Mouse (Mus musculus): ENCODE results near the gene Hoxa7. TPM values are rescaled to one million over a fixed set of nuclear protein-coding genes. Genes with fewer than 3 reads are reported as not detected.

Hoxa7 gene
- 0.65 and 1.4 TPM in 2 replicates for polyA plus RNA-seq (2011; ENCODE audit: insufficient read depth, insufficient read length, low read depth, missing spikeins)

DNA sequence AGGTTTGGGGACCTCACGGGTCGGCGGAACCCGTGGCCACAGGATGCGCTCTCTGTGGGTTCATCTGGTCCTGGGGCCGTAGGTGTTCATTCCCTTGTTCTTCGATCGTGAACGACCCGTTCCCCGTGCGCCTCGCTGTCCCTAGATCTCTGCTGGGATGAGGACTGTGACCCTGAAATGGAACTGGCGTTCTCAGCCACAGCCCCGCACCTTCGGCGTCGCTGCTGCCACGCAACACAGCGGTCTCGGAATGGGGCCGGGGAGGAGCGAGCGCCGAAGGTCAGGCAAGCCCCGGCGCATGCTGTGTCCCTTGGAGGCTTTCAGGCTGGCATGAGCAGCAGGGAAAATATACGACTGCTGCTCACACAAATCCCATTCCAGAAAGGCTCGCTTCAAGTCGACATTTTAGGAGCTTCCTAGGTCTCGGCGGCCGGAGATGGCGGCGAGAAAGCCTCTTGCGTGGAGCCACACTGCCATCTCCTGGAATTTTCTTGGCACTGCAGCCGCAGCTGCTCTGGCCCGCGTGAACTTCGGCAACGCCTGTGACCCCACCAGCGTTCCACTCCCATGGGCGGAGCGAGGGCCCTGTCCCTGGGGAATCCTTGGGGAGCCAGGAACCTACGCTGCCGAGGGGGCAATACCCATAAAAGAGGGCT is at the start of gene Hoxa7:
TSS of gene Hoxa7 (minus strand) at position 518 of the 656 bp plus-strand sequence.
- Histone ChIP-seq H3K4me1 (ENCODE audit: control insufficient read depth, insufficient read depth, low read length) (no peaks in the 10 kb centered on the region), H3K9me3 (replicated peaks; ENCODE audit: control insufficient read depth, insufficient read depth, low read length, poor library complexity, severe bottlenecking) (no peaks in the 10 kb centered on the region), H3K27me3 (ENCODE audit: control insufficient read depth, insufficient read depth, low read length, poor library complexity, severe bottlenecking) (peaks cover 61% of the 10 kb centered on the region), H3K36me3 (ENCODE audit: control insufficient read depth, insufficient read depth, low read length, poor library complexity, severe bottlenecking) (no peaks in the 10 kb centered on the region), H3K4me3 (ENCODE audit: low read depth, low read length) (peak within 1 kb of the TSS; percentile 72), H3K27ac (ENCODE audit: insufficient read depth, low read length) (no peak within 1 kb of the TSS), H3K9ac (ENCODE audit: low read depth, poor library complexity, severe bottlenecking) (peak within 1 kb of the TSS; percentile 23)
- TF ChIP-seq EP300 (IDR thresholded peaks at IDR 0.05; ENCODE audit: insufficient read depth, low read depth, low read length) (no peak), CTCF (IDR thresholded peaks at IDR 0.05; ENCODE audit: low read depth, low read length) (peak; percentile 86)

DNA sequence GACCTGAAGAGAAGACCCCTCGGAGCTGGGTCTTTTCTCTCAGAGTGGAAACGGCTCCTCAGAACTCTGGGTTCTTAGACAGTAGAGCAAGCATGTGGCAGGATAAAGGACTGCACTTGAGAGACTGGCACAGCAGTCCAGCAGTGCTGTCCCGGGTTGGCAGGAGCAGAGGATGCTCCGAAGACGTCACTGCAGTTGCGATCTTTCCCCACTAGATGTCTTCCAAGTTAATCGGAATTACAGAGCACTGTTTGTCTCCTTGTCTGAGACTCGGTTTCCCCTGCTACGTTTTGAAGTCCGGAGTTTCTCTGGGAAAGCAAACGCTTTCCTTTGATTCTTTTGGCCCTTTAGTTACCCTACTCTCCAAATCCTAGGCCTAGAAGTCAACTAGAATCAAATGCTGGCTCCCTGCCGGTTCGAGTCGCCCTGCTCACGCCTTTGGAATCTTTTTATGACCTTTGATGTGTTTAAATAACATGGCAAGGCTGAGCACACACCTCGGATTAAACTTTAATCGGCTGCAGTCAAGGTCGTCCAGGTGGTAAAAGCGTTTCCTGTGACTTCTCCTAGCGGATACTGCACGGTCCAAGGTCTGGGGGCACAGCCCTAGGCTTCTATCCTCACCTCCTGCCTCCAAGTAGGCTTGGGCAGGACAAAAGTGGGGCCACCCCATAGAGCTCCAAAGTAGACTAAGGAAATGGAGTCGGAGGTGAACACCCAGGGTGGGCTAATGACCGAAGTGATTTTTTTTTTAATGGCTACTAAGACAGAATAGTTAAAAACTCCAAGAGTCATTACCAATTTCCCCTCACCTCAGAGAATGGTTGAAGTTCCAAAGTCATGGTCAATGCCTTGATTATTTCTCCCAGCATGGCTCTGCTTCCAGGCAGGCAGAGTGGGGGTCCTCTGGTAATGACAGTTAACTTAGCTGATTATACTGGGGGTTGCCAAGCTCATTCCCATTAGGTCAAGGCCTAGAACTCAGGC is 49.1 kb upstream of the Hoxa7 start:
- Histone ChIP-seq H3K36me3 (ENCODE audit: control insufficient read depth, insufficient read depth, low read length, poor library complexity, severe bottlenecking) (no peaks in the 10 kb centered on the region), H3K9ac (ENCODE audit: low read depth, poor library complexity, severe bottlenecking) (no peak overlapping the region), H3K27me3 (ENCODE audit: control insufficient read depth, insufficient read depth, low read length, poor library complexity, severe bottlenecking) (peaks cover 24% of the 10 kb centered on the region), H3K27ac (ENCODE audit: insufficient read depth, low read length) (no peak overlapping the region), H3K4me3 (ENCODE audit: low read depth, low read length) (no peak overlapping the region), H3K9me3 (replicated peaks; ENCODE audit: control insufficient read depth, insufficient read depth, low read length, poor library complexity, severe bottlenecking) (no peaks in the 10 kb centered on the region), H3K4me1 (ENCODE audit: control insufficient read depth, insufficient read depth, low read length) (no peaks in the 10 kb centered on the region)
- TF ChIP-seq CTCF (IDR thresholded peaks at IDR 0.05; ENCODE audit: low read depth, low read length) (peak; percentile 53), POLR2A (IDR thresholded peaks at IDR 0.05; ENCODE audit: insufficient read depth, low read length) (no peak)

DNA sequence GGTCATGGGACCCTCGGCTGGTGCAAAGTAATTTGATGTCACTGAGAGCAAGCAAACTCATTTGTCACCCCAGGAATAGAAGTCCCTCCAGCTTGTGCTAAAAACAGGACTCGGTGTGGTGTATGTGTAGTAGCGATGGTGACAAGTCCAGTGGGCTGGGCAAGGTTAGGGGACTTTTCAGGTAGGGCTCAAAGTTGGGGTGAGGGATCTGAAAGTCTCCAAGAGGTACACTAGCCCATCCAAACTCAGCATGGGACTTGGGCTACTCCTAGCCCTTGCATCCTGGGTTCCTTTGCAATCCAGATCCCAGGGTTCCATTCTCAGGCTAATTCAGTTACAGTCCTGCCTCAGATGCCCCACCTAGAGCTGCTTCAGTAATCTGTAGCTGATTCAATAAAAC is 47.1 kb upstream of the Hoxa7 start:
- no peaks in the 10 kb centered on the region for H3K4me1 ChIP-seq (ENCODE audit: control insufficient read depth, insufficient read depth, low read length)
- no peak overlapping the region for H3K9ac ChIP-seq (ENCODE audit: low read depth, poor library complexity, severe bottlenecking)
- peaks cover 24% of the 10 kb centered on the region for H3K27me3 ChIP-seq (ENCODE audit: control insufficient read depth, insufficient read depth, low read length, poor library complexity, severe bottlenecking)
- no peak overlapping the region for H3K27ac ChIP-seq (ENCODE audit: insufficient read depth, low read length)
- no peaks in the 10 kb centered on the region for H3K9me3 ChIP-seq (replicated peaks; ENCODE audit: control insufficient read depth, insufficient read depth, low read length, poor library complexity, severe bottlenecking)
- H3K36me3 ChIP-seq (ENCODE audit: control insufficient read depth, insufficient read depth, low read length, poor library complexity, severe bottlenecking): no peaks in the 10 kb centered on the region
- no peak overlapping the region for H3K4me3 ChIP-seq (ENCODE audit: low read depth, low read length)
- TF ChIP-seq EP300 (IDR thresholded peaks at IDR 0.05; ENCODE audit: insufficient read depth, low read depth, low read length) (no peak), CTCF (IDR thresholded peaks at IDR 0.05; ENCODE audit: low read depth, low read length) (no peak), POLR2A (IDR thresholded peaks at IDR 0.05; ENCODE audit: insufficient read depth, low read length) (no peak)

GRCm38 (mm10) chr6:52268341-52268740 is 46.7 kb upstream of the Hoxa7 start:
- Histone ChIP-seq H3K4me3 (ENCODE audit: low read depth, low read length) (no peak overlapping the region), H3K9me3 (replicated peaks; ENCODE audit: control insufficient read depth, insufficient read depth, low read length, poor library complexity, severe bottlenecking) (no peaks in the 10 kb centered on the region), H3K9ac (ENCODE audit: low read depth, poor library complexity, severe bottlenecking) (no peak overlapping the region), H3K4me1 (ENCODE audit: control insufficient read depth, insufficient read depth, low read length) (no peaks in the 10 kb centered on the region), H3K36me3 (ENCODE audit: control insufficient read depth, insufficient read depth, low read length, poor library complexity, severe bottlenecking) (no peaks in the 10 kb centered on the region), H3K27ac (ENCODE audit: insufficient read depth, low read length) (no peak overlapping the region), H3K27me3 (ENCODE audit: control insufficient read depth, insufficient read depth, low read length, poor library complexity, severe bottlenecking) (peaks cover 26% of the 10 kb centered on the region)
- TF ChIP-seq CTCF (IDR thresholded peaks at IDR 0.05; ENCODE audit: low read depth, low read length): no peak

DNA sequence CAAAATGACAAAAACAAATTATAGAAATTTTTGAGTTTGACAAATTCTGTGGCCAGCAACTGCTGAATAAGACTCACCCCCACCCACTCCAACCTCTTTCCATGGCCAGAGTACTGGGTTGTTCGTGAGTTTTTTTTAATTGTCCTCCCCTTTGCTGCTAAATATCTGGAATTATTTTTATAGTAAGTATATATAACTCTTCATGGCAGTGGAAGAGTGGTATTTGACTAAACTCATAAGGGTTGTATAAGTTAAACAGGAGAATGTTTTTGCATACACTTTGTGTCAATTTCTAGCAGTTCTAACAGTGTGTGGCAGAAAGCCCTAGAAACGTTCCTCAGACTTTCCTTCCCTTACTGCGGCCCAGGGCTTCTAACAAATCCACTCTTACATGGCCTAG is 46.0 kb upstream of the Hoxa7 start:
- TF ChIP-seq CTCF (IDR thresholded peaks at IDR 0.05; ENCODE audit: low read depth, low read length): no peak
- no peak for TF ChIP-seq POLR2A (IDR thresholded peaks at IDR 0.05; ENCODE audit: insufficient read depth, low read length)
- TF ChIP-seq EP300 (IDR thresholded peaks at IDR 0.05; ENCODE audit: insufficient read depth, low read depth, low read length): no peak
- H3K27ac ChIP-seq (ENCODE audit: insufficient read depth, low read length): no peak overlapping the region
- no peak overlapping the region for H3K9ac ChIP-seq (ENCODE audit: low read depth, poor library complexity, severe bottlenecking)

DNA sequence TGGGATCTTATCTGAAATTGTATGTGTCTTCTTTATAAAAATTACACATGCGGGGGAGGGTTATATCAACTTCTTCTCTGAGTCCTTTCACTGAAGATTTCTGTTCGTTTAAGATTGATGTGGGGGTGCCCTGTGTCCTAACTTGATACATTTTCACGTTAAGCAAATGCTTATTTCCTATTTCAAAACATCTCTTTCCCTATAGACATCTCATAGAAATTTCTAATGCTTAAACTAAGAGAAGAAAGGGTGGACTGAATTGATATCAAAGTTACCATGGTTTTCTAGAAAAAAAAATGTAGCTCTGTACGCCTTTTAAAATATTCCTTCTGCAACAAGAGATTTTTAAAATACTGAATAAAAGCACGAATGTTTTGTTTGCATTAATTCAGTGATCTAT is 45.6 kb upstream of the Hoxa7 start:
- TF ChIP-seq POLR2A (IDR thresholded peaks at IDR 0.05; ENCODE audit: insufficient read depth, low read length) (no peak), CTCF (IDR thresholded peaks at IDR 0.05; ENCODE audit: low read depth, low read length) (no peak), EP300 (IDR thresholded peaks at IDR 0.05; ENCODE audit: insufficient read depth, low read depth, low read length) (no peak)
- no peak overlapping the region for H3K27ac ChIP-seq (ENCODE audit: insufficient read depth, low read length)
- H3K27me3 ChIP-seq (ENCODE audit: control insufficient read depth, insufficient read depth, low read length, poor library complexity, severe bottlenecking): peaks cover 32% of the 10 kb centered on the region
- H3K9ac ChIP-seq (ENCODE audit: low read depth, poor library complexity, severe bottlenecking): no peak overlapping the region
- no peaks in the 10 kb centered on the region for H3K4me1 ChIP-seq (ENCODE audit: control insufficient read depth, insufficient read depth, low read length)
- no peaks in the 10 kb centered on the region for H3K36me3 ChIP-seq (ENCODE audit: control insufficient read depth, insufficient read depth, low read length, poor library complexity, severe bottlenecking)
- no peak overlapping the region for H3K4me3 ChIP-seq (ENCODE audit: low read depth, low read length)
- H3K9me3 ChIP-seq (replicated peaks; ENCODE audit: control insufficient read depth, insufficient read depth, low read length, poor library complexity, severe bottlenecking): no peaks in the 10 kb centered on the region

More for the DNA sequence above, 46.0 kb upstream of the Hoxa7 start:
- H3K4me1 ChIP-seq (ENCODE audit: control insufficient read depth, insufficient read depth, low read length): no peaks in the 10 kb centered on the region
- H3K9me3 ChIP-seq (replicated peaks; ENCODE audit: control insufficient read depth, insufficient read depth, low read length, poor library complexity, severe bottlenecking): no peaks in the 10 kb centered on the region
- H3K4me3 ChIP-seq (ENCODE audit: low read depth, low read length): no peak overlapping the region
- H3K36me3 ChIP-seq (ENCODE audit: control insufficient read depth, insufficient read depth, low read length, poor library complexity, severe bottlenecking): no peaks in the 10 kb centered on the region
- H3K27me3 ChIP-seq (ENCODE audit: control insufficient read depth, insufficient read depth, low read length, poor library complexity, severe bottlenecking): peaks cover 27% of the 10 kb centered on the region
